Mouse (Mus musculus) kidney, adult 2 months (tissue): ENCODE measurements at regions not wholly inside any gene's neighbourhood (a gene's known extent, or its start where the extent isn't known, plus 50 kb on each side); places are given as distances from the start of the nearest gene placed in this dataset.

Experiments used
- DNase-seq: peaks from one replicate; pipeline ENCODE4 v3.0.0; 2021
- H3K27ac ChIP-seq: fragments of 200-500 bp; 2 replicates; pipeline ENCODE4 v1.5.1; 2012; ENCODE audit warnings: low read depth, low read length, control low read depth, inconsistent platforms; ENCODE audit not compliant: insufficient read depth
- H3K27me3 ChIP-seq: fragments of 200-500 bp; replicated peaks from 2 replicates; pipeline ENCODE4 v1.6.1; 2012; ENCODE audit warnings: mild to moderate bottlenecking, moderate library complexity, low read length, inconsistent platforms; ENCODE audit not compliant: control insufficient read depth, insufficient read depth
- H3K36me3 ChIP-seq: fragments of 200-500 bp; 2 replicates; pipeline ENCODE4 v1.6.1; 2012; ENCODE audit warnings: mild to moderate bottlenecking, moderate library complexity, low read length, inconsistent platforms; ENCODE audit not compliant: control insufficient read depth, insufficient read depth
- H3K4me1 ChIP-seq: fragments of 200-500 bp; 2 replicates; pipeline ENCODE4 v1.6.1; 2011; ENCODE audit warnings: low read length; ENCODE audit not compliant: control insufficient read depth, insufficient read depth
- H3K4me3 ChIP-seq: fragments of 200-500 bp; 2 replicates; pipeline ENCODE4 v1.5.1; 2011; ENCODE audit warnings: mild to moderate bottlenecking, low read depth, low read length, control low read depth; ENCODE audit not compliant: insufficient read depth
- CTCF ChIP-seq: fragments of 200-500 bp; conservative IDR thresholded peaks from 2 replicates; pipeline ENCODE4 v1.5.1; 2011; ENCODE audit warnings: low read depth, mild to moderate bottlenecking, control low read depth, low read length, moderate library complexity, mixed read lengths; ENCODE audit not compliant: insufficient read depth, insufficient read length
- POLR2A ChIP-seq: fragments of 200-500 bp; IDR thresholded peaks from one replicate; pipeline ENCODE4 v1.6.1; 2011; ENCODE audit warnings: low read depth, low read length, control low read depth
- WGBS: fragments of 180-500 bp; shearing (Covaris S2); methylation state at CpG from one replicate; pipeline ENCODE4 v1.1.7; 2018; 5-methylcytosine and 5-hydroxymethylcytosine counted together

GRCm38 (mm10) chr6:66397411-66397810 lies 137.8 kb upstream of the Mad2l1 start:
- no peak overlapping the region for H3K27ac ChIP-seq
- H3K4me1 ChIP-seq: no peaks in the 10 kb centered on the region
- no peak for DNase-seq
- WGBS: 81% methylated on average over 8 of the region's 8 CpGs
- TF ChIP-seq POLR2A (no peak), CTCF (no peak)
- H3K36me3 ChIP-seq: no peaks in the 10 kb centered on the region
- no peaks in the 10 kb centered on the region for H3K27me3 ChIP-seq
- no peak overlapping the region for H3K4me3 ChIP-seq

- TF ChIP-seq POLR2A (no peak), CTCF (no peak)
- WGBS: 82% methylated on average over 3 of the region's 3 CpGs
- no peaks in the 10 kb centered on the region for H3K36me3 ChIP-seq
- H3K4me3 ChIP-seq: no peak overlapping the region
- no peak for DNase-seq
- no peaks in the 10 kb centered on the region for H3K4me1 ChIP-seq
- H3K27ac ChIP-seq: no peak overlapping the region
- H3K27me3 ChIP-seq: no peaks in the 10 kb centered on the region
Measured at GRCm38 (mm10) chr6:66398674-66399073, 136.5 kb upstream of the Mad2l1 start.

- no peak for DNase-seq
- Histone ChIP-seq H3K4me3 (no peak overlapping the region), H3K4me1 (no peaks in the 10 kb centered on the region), H3K36me3 (no peaks in the 10 kb centered on the region), H3K27ac (no peak overlapping the region), H3K27me3 (no peaks in the 10 kb centered on the region)
- no peak for TF ChIP-seq POLR2A
- no peak for TF ChIP-seq CTCF
- 72% methylated on average over 4 of the region's 4 CpGs for WGBS
Measured at GRCm38 (mm10) chr6:66399091-66399755, 136.0 kb upstream of the Mad2l1 start.

GRCm38 (mm10) chr6:66401468-66401867 lies 133.7 kb upstream of the Mad2l1 start:
- DNase-seq: no peak
- TF ChIP-seq POLR2A (no peak), CTCF (no peak)
- Histone ChIP-seq H3K36me3 (no peaks in the 10 kb centered on the region), H3K4me1 (no peaks in the 10 kb centered on the region), H3K4me3 (no peak overlapping the region), H3K27me3 (no peaks in the 10 kb centered on the region), H3K27ac (no peak overlapping the region)
- 40% methylated on average over 5 of the region's 5 CpGs for WGBS

GRCm38 (mm10) chr6:66401868-66402440 lies 133.2 kb upstream of the Mad2l1 start:
- Histone ChIP-seq H3K27ac (no peak overlapping the region), H3K36me3 (no peaks in the 10 kb centered on the region), H3K27me3 (no peaks in the 10 kb centered on the region), H3K4me1 (no peaks in the 10 kb centered on the region), H3K4me3 (no peak overlapping the region)
- TF ChIP-seq POLR2A (no peak), CTCF (no peak)
- 33% methylated on average over 5 of the region's 5 CpGs for WGBS
- no peak for DNase-seq

GRCm38 (mm10) chr6:66414822-66415221 lies 120.4 kb upstream of the Mad2l1 start:
- Histone ChIP-seq H3K36me3 (no peaks in the 10 kb centered on the region), H3K27me3 (no peaks in the 10 kb centered on the region), H3K4me3 (no peak overlapping the region), H3K4me1 (no peaks in the 10 kb centered on the region), H3K27ac (no peak overlapping the region)
- WGBS: 53% methylated on average over 4 of the region's 4 CpGs
- TF ChIP-seq POLR2A (no peak), CTCF (no peak)
- DNase-seq: no peak

- WGBS: 47% methylated on average over 7 of the region's 7 CpGs
- Histone ChIP-seq H3K4me3 (no peak overlapping the region), H3K27ac (no peak overlapping the region), H3K36me3 (no peaks in the 10 kb centered on the region), H3K27me3 (no peaks in the 10 kb centered on the region), H3K4me1 (no peaks in the 10 kb centered on the region)
- TF ChIP-seq POLR2A (no peak), CTCF (no peak)
- DNase-seq: no peak
Measured at GRCm38 (mm10) chr6:66419452-66420041, 115.6 kb upstream of the Mad2l1 start.
